Mouse (Mus musculus) layer of hippocampus, adult 9-11 months (tissue): ENCODE results near the gene Mphosph9.
"Not testable (repeated sequence)": the region's sequence is repeated elsewhere in the genome, so short reads cannot be mapped to it uniquely, and the experiment has no call there.

ENCODE experiments used
- DNase-seq: peaks from one replicate; pipeline ENCODE4 v3.0.0; 2022

The Mphosph9 gene

DNA sequence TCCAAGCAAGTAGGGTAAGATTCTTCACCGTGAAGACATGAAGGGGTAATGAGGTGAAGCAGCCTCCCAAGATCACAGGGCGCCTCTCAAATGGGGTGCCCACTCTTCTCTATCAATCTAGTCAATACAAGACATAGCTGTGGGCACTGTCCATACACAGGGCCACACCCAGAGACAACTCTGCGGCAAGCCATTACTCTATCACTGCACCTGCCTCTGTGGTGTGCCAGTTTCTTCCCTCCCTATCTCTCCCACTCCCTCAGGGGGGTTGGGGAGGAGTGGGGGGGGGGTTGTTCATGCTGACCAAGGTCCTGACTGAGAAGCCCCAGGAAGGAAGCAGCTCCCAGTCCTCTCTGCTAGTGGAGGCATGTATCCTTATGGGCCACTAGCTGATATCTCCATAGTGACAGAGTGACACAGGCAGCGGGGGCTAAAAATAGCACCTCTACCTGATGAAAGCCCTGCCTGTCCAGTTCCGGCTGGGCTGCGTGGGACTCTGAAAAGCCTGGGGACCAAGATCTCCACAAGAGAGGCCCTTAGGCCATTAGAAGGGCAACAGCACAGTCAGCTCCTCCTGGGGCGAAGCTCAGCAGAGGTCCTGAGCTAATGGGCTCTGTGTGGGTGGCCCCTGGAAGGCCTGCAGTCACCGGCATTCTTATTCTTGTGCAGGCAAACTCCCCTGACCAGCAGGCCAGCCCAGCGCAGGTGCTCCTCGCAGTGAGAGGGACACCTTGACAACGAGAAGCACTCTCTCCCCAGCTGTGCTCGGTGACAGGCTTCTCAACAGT is 93.7 kb downstream of the Mphosph9 start:
- no peak for DNase-seq

DNA sequence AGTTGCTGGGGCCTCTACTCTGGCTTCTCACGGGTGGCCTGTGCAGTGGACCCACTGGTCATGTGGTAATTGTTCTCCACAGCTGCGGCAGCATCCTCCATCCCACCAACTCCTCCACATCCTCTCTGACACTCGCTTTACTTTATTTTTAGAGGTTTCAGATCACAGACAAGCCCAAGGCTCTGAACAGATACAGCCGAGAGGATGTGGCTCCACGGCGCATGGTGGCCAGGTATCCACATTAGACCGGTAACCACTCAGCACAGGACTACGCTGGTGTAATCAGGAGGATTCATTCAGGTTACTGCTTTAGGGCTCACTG is 94.7 kb downstream of the Mphosph9 start:
- DNase-seq: no peak

DNA sequence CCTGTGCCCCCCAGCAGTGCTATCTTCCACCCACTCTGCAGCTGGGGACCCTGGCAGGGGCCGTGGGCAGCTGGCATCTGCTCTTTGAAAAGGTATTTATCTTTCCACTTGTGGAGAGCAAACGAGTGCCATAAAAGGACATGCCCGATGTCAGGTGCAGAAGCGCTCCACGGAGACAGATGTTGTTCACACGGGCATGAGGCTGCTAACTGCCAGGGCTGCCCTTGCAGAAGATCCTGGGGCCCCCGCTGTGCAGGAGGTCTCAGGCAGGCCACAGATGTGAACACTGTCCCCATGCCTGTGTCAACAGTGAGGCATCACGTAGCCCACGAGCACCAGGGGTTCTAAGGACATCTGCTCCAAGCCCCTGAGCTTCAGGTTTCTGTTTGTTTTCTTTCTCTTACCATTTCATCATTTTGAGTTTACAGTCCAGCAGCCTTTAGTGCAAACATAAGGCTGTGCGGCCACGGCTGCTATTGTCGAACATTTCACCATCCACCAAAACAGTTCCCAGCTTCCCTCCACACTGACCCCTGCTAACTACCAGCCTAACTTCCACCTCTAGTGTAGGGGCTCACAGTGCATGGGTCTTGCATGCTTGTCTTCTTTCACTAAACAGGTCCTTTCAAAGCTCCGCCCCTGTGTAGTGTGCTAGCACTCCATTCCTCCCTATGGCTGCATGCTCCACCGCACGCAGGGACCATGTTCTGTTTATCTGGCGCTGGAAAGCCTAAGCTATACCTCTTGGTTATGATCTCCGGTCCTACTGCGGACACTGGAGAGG is 95.2 kb downstream of the Mphosph9 start:
- DNase-seq: no peak

DNA sequence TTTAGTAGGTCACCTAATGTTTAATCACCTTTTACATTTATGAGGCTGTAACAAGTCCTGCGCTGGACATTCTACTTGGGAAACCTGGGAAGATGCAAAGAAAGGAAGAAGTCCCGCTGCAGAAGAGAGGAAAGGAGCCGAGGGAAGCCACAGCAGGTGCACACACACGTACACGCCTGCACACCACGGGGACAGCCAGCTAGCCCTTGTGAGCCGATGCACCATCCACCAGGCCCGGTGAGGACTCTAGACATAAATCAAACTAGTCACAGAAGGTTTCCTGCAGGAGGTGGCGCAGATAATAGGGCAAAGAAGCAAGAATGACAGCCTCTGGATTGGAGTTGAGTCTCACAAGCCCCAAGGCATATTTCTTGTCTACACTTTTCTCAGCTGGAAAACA is 97.3 kb downstream of the Mphosph9 start:
- DNase-seq: no peak

DNA sequence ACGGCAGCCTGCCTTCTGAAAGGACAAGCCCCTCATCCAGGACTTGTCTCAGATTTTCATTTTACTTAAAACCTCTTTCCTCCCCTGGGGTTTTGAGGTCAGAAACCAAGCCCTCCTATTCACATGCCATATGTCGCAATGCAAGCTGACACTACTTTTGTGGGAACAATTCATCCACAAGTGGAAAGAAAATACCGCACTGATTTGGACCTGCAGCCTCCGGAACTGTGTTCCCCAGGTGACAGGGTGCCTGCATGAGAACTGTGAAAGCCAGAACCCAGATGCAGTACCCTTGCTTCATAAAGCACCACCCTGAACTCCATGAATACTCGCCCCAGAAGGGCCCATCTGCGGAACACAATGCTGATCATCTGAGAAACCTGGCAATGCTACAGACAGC is 100.6 kb downstream of the Mphosph9 start:
- no peak for DNase-seq

DNA sequence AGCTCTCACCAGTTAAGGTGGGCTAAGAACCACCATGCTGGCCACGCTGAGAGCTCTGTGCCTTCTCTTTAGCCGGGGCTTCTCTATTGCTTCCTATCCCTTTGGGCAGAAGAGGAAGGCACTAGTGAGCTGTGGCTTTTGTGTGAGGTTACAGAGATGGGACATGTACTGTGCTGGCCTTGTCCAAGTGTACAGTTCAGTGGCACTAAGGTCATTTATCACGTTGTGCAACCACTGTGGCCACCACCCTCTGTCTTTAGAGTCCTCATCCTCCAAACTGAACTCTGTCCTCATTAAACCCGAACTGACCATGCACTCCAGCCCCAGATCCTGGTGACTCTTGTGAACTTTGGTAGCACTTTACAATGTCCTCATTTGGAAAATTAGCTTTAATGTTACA is 101.3 kb downstream of the Mphosph9 start:
- DNase-seq: no peak

DNA sequence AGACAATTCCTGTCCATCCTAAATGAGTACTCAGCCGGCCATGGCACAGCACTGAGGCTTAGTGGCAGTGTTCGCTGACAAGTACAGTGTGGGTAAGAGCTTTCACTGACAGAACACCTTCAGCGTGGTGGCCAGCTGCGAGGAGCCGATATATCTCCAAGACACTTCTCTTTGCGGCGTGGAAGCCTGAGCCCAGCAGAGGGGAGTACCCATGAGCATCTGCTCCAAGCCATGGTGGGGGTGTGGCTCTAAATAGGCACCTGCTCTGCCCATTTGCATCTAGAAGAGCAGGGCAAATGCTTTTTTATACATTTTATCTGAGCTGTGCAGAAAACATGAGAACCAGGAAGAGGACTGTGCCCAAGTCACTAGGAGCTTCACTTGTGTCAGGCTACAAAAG is 101.9 kb downstream of the Mphosph9 start:
- DNase-seq: no peak

DNA sequence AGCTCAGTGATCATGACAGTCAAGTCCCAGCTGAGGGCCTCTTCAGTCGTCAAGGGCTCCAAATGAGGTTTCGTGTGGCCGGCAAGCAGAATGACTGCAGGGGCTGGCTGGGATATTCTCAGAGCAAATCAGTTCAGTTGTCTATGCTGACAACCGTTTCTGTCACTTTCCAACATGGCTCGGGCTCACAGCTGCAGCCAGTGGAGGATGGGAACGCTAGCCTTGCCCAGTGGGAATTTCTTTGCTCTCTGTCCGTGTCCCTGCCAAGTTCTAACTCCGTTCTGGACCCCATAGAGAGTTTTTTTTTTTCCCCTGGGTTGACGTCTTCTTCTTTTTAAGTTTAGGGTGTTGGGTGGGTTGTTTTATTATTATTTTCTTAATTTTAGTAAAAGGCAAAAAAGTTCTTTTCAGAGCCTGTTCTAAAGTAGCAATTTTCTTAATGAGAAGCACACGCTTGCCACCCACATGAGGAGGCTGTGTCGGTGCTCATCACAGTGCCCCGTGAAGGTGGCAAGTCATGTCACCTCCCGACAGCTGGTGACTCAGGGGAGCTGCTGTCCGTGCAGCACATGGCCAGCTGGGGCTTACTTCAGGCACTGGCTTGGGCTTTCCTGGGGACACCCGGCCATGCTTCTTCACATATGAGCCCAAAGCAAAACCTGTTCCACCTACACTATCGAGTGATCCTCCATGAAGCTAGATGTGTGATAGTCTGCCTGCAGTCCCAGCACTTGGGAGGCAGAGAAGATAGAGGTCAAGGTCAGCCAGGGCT is 103.3 kb downstream of the Mphosph9 start:
- DNase-seq: no peak

DNA sequence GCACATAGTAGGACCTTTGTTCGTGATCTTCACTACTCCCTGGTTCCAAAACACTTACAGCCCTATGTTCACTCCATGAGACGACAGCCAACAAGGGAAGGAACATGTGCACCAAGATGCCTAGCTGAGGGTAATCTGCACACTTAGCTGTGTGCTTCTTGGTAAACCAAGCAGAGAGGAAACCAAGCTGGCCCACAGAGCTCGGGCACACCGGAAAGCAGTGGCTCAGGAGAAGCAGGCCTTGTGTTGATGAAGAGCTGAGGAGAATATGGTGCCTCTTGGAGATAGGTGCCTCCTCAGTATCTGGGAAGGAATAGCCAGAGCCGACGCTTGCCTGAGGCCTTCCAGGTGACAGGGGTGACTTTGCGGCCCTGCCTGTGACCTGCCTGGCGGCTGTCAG is 104.2 kb downstream of the Mphosph9 start:
- no peak for DNase-seq

DNA sequence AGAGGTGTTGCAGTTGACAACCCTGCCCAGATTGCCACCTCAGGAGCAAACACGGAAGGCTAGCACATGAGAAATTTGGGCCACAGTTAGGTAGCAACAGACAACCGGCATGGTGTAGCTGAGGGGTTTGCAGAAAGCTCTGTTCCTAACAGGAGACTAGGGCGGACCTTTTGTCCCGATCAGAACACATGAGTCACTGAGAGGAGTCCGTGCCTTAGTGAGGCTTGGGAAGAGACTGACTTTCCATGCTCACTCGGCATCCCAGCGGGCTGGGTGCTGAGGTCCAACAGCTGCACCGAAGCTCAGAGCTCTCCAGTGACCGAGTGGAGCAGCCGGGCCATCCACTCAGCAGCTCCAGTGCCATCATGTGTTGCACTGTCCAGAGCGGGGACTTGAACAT is 105.1 kb downstream of the Mphosph9 start:
- no peak for DNase-seq

DNA sequence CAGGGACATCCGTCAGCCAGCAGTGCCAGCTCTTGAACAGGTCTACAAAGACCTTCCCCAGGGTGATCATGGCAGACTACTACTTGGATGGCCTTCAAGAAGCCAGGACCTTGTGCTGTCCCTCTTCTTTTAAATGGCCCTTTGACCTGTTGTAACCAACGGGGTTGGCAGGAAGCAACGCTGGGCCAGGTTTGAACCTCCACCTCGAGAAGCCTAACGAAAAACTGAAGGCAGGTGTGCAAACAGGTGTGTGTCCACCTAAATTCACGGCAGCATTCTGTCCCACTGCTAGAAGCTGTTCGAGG is 106.1 kb downstream of the Mphosph9 start:
- DNase-seq: no peak

DNA sequence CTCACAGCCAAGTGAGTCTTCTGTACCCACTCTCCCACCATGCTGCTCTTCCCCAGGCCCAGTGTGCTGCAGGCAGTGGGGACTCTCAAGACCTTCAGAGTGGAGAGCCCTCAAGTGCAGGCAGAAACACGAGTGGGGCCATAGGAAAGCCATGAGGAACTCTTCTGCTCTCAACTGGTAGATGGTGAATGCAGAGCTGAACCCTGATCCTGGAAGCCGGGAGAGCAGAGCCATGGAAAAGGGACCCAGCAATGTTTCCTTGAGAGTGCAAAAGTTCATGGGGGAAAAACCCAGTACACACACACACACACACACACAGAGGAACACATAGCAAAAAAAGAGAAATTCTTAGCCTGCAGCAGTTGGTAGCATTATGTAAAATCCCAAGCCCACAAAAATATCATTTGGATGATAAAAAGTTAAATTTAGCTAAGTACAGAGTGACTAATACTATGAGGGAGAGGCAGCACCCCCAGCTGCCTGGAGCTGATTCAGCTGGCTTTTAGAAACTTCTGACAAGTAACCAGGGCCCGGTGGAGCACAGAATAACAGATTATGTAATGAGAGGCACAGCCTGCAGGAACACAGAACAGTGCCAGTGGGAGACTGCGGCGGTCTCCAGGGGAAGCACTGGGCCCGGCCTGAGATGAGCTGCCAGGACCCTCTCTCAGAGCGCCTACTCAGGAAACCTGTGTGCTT is 106.6 kb downstream of the Mphosph9 start:
- peak; percentile 96 for DNase-seq

DNA sequence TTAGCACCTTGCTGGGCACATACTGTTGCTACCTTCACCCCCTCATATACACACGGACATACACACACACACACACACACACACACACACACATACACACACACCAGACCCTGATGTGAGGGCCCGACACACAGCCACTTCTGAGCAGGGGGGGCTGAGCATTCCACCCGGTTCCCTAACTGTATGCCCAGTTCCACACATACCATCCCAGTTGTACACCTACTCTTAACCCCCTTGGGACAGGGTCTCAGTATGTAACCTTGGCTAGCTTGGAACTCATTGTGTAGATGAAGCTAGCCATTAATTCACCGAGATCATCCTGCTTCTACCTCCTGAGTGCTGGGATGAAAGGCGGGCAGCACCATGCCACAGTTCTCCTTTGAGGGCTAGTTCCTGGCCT is 107.2 kb downstream of the Mphosph9 start:
- DNase-seq: no peak

DNA sequence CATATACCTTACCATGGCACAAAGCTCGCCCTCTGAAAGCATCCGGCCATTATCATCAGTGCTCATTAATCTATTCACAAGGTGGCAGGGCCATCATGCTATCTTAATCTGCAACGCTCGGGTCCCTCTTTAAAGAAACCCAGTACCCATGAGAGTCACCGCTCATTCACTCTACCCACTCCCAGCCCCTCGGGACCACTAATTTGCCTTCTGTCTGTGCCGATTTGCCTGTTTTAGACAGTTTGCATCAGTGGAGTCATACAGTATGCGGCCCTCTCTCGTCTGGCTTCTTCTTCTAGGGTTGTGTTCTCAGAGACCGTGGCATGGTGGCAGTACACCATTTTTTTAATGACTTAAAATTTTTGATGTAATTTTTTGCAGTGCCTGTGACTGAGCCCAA is 108.3 kb downstream of the Mphosph9 start:
- DNase-seq: no peak

DNA sequence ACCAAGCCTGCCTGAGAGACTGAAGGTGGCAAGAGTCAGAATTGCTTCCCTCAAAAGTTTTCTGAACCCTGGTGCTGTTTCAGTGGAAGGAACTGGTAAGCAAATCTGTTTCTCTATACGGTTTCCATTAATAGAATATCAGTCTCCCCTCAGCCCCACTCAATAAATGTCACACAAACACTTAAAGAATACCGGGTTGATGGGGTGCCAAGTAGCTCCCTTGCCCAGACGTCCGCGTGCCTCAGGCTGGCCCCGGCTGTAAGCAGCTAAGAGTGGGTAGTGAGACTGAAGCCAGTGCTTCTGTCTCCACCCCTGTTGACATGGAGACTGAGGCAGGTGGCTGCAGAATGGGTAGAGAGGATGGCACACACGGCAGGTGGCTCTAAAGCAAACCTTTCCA is 108.8 kb downstream of the Mphosph9 start:
- no peak for DNase-seq

DNA sequence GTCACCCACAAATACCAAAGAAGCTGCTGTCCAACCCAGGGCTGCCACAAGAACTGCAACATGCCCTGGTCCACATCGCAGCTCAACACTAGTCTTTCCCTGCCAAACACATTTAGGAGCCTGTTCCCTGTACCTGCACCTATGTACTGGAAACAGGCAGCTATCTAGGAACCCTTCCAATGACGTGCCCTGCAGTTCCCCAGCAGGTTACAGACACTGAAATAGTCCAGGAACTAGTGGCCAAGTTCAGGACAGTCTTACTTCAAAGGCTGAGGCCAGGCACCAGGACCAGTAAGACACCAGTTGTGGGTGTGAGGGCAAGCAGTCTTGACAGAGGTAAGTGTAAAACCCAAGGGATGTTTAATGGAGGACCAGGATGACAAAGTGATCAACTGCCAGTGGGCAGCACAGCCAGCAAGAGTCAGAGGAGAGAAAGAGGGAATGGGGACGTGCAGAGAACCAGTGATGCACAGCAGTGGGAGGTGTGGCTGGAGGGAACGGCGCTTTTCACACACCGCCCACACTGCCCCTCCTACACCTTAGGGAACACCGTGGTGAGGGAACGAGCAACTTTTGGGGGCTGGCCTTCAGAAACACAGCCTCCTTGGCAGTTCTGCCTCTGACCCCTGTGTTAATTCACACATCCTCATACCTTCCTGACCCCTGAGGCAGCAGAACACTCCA is 110.1 kb downstream of the Mphosph9 start:
- peak; percentile 77 for DNase-seq

DNA sequence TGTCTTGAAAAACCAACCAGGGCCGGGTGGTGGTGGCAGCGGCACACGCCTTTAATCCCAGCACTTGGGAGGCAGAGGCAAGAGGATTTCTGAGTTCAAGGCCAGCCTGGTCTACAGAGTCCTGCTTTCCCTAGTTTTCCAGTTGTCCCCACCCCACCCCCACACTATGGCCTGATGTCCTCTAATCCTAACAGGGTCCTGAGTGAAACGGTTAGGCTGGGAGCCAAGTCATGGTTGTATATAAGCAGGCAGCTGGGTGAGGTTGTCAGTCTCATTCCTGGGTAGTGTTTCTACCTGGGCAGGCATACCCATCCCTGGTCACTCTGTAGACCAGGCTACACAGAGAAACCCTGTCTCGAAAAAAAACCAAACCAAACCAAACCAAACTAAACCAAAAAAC is 110.7 kb downstream of the Mphosph9 start:
- not testable (repeated sequence) for DNase-seq

DNA sequence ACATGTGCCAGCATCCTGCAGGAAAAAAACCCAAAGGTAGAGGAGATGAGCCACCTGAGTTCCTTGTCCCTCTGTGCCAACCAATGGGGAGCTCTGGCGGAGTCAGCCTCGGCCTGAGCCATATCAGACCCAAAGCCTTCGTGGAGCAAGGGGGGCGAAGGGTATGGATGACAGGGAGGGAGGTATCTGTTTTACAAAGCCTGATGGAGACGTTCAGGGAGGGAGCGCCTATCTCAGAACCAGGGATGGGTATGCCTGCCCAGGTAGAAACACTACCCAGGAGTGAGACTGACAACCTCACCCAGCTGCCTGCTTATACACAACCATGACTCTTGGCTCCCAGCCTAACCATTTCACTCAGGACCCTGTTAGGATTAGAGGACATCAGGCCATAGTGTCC is 111.4 kb downstream of the Mphosph9 start:
- no peak for DNase-seq

DNA sequence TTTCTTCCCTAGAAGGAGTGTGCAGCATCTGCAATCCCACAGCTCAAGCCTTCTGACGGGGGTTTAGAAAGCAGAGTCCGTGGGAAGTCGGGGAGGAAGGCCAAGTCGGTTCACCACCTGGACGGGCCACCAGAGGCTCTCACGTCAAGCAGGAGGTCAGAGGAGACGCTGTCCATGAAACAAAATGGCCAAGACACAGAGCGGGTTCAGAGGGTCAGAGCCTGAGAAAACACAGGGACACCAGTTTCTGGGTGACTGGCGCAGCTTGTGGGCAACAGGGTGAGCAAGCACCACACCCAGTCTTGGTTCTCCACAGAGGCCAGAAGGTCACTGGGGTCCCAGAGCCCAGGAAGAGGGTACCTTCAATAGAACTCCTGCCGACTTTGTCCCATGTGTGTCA is 112.1 kb downstream of the Mphosph9 start:
- DNase-seq: no peak

DNA sequence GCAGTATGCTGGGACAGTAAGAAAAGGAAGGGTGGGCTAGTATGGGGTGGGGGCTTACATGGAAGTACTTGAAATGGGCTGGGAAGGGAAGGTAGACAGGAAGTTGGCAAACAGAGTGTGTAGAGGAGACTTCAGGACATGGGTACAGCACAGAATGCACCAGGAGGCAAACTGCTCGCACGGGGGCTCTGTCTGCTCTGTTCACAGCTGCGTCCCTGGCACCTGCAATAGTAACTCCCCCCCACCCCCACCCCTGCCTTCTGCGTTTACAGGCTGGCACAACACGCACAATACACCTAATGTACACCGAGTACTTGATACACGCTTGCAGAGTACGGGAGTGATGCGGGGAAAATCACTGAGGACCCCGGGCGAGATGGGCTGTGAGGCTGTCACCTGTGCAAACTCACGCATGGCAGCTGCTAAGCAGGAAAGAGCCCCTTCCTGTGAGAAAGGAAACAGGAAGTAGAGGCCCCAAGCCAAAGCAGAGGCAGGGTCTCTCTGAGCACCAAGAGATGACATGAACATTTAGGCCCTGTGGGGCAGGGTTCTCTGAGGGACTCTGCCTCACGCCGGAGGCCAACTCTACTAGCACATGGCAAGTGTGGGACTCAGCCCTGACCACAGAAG is 113.1 kb downstream of the Mphosph9 start:
- DNase-seq: no peak

DNA sequence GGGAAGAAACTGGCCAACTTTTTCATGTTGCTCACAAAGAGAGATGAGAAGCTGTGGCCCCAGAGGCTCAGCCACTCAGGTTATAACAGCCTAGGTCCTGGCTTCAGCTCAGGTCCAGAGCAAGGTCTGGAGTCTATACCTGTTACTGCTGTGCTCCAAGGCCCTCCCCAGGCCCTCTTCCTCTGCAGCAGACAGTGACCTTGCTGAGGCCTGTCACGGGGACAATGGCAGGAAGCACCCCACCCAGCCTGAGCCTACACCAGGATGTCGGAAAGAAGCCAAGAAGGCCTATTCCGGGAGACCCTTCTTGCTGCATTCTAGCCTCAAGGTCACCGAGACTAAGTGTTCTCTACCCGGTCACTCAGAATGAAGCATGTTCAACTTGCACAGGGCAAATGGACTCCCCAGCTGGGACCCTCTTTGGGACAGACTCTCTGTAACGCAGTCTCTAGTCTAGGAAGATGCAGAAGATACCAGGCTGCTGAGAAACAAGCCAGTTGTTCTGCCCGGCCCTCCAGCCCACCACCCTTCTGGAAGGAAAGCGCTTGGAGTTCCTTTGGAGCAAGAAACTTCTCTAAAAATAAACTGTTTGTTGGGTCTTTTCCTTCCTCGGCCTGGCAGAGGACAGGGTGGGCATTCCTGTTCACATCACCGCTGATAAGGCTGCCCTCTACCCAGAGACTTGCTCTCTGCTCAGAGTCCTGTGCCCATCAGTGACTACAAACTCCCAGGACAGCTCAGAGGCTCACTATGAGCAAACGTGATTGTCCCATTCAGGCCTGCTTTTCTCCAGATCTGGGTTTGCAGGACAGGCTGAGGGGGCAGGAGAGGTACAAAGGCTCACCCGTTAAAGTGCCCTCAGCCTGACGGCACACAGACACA is 113.9 kb downstream of the Mphosph9 start:
- no peak for DNase-seq
